Mouse (Mus musculus) heart, postnatal 0 days (tissue): ENCODE results near the gene Cacna2d4. TPM values are rescaled to one million over a fixed set of nuclear protein-coding genes. Genes with fewer than 3 reads are reported as not detected.
A peak's percentile ranks its signal among the peaks of the same experiment; 100 is the strongest.

Source experiments
- ATAC-seq: fragments of 200-750 bp; cut with Nextera tagmentation; 2 replicates; pipeline ENCODE4 v1.8.0; 2017; ENCODE audit warnings: low read depth, moderate number of reproducible peaks, moderate library complexity; ENCODE audit not compliant: insufficient read depth
- DNase-seq: peaks from one replicate; pipeline ENCODE4 v3.0.0-alpha.2; 2016; ENCODE audit warnings: low spot score
- H3K27ac ChIP-seq: fragments of 300-500 bp; sonication (generic); 2 replicates; pipeline ENCODE4 v1.5.1; 2014; ENCODE audit warnings: low read depth, mild to moderate bottlenecking
- H3K27me3 ChIP-seq: fragments of 300-500 bp; sonication (generic); 2 replicates; pipeline ENCODE4 v1.6.1; 2014; ENCODE audit warnings: low read length, mixed read lengths; ENCODE audit not compliant: control insufficient read depth, insufficient read depth
- H3K36me3 ChIP-seq: fragments of 300-500 bp; sonication (generic); replicated peaks from 2 replicates; pipeline ENCODE4 v1.6.1; 2014; ENCODE audit warnings: low read length, mixed read lengths; ENCODE audit not compliant: control insufficient read depth, insufficient read depth
- H3K4me1 ChIP-seq: fragments of 300-500 bp; sonication (generic); 2 replicates; pipeline ENCODE4 v1.6.1; 2014; ENCODE audit warnings: antibody characterized with exemption; ENCODE audit not compliant: control insufficient read depth, insufficient read depth
- H3K4me2 ChIP-seq: fragments of 300-500 bp; sonication (generic); 2 replicates; pipeline ENCODE4 v1.6.1; 2014; ENCODE audit warnings: low read depth, mild to moderate bottlenecking, low read length, moderate library complexity
- H3K4me3 ChIP-seq: fragments of 300-500 bp; sonication (generic); 2 replicates; pipeline ENCODE4 v1.5.1; 2014; ENCODE audit warnings: low read depth, low read length
- H3K9ac ChIP-seq: fragments of 300-500 bp; sonication (generic); replicated peaks from 2 replicates; pipeline ENCODE4 v1.6.1; 2014; ENCODE audit warnings: low read depth, low read length, mixed read lengths
- H3K9me3 ChIP-seq: fragments of 300-500 bp; sonication (generic); replicated peaks from 2 replicates; pipeline ENCODE4 v1.6.1; 2016; ENCODE audit warnings: low read length; ENCODE audit not compliant: control insufficient read depth
- CTCF ChIP-seq: IDR thresholded peaks from 2 replicates; pipeline ENCODE4 v1.5.1; 2016; ENCODE audit warnings: antibody characterized with exemption, control low read depth, low read depth
- EP300 ChIP-seq: IDR thresholded peaks from 2 replicates; pipeline ENCODE4 v1.6.1; 2016; ENCODE audit warnings: antibody characterized with exemption, low read depth
- WGBS: fragments of 180-500 bp; shearing (Covaris S2); extraction: QIAGEN DNeasy Blood & Tissue Kit; methylation state at CpG from one replicate; pipeline ENCODE4 v1.1.7; 2014; 5-methylcytosine and 5-hydroxymethylcytosine counted together
- polyA plus RNA-seq: library from polyadenylated mRNA; unstranded; fragments of >200 nt; fragmentation: Nextera tagmentation; extraction: Ambion mirVana; gene quantifications from 2 replicates; pipeline ENCODE4 v1.2.1, GENCODE M21; 2015
- total RNA-seq: library from RNA; depleted of rRNA; stranded (reverse); fragments of >200 nt; gene quantifications from 2 replicates; pipeline ENCODE4 v1.2.3, GENCODE M21; 2014; ENCODE audit warnings: low replicate concordance

The Cacna2d4 gene
- total and polyA plus RNA-seq, 2 experiments from 2014 or later: not detected

DNA sequence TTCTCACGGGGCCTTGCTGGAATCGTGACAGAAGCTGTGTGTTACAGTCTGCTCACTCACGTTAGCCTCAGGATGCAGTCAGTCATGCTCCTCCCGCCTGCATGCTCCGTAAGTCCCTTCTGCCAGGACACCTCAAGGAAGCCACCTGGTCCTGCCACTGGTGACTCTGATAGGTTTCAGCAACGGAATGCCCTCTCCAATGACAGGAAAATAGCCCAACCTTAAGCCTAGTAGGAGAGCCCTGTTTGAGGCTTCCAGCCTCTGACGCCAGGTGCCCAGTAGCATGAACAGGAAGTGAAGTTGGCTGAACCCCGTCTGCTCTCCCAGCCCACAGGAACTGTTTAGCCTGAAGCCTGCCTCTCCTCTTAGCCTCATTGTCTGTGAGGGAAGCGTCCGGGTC is 109.9 kb downstream of the Cacna2d4 start:
- Histone ChIP-seq H3K36me3 (no peaks in the 10 kb centered on the region), H3K4me3 (no peak overlapping the region), H3K9me3 (no peaks in the 10 kb centered on the region), H3K27me3 (no peaks in the 10 kb centered on the region), H3K27ac (no peak overlapping the region), H3K9ac (no peak overlapping the region), H3K4me1 (no peaks in the 10 kb centered on the region), H3K4me2 (no peak overlapping the region)
- no peak for DNase-seq
- 45% methylated on average over 10 of the region's 10 CpGs for WGBS
- TF ChIP-seq EP300 (no peak), CTCF (no peak)
- ATAC-seq: no peak

DNA sequence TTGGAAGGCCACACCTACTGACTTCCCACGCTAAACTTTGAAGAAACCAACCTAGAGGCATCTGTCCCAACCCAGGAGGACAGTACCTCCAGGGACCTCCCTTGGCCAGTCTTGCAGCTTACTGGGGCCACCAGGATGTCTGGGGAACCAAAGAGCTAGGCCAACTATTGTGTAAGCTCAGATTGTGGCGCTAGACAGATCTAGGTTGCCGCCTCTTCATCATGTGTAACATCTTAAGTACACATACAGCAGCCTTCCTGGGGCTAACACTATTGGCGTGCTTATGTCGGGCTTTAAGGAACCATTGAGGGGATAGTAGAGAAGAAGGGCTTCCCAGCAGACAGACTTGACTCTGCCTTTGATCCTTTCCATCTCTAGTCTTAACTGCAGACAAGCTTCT is 111.5 kb downstream of the Cacna2d4 start:
- H3K27me3 ChIP-seq: no peaks in the 10 kb centered on the region
- 0 out of 2 replicates have a peak, but pooled peaks cover 4% of the 10 kb centered on the region for H3K4me1 ChIP-seq
- TF ChIP-seq EP300 (no peak), CTCF (no peak)
- ATAC-seq: no peak
- H3K4me3 ChIP-seq: no peak overlapping the region
- no peak overlapping the region for H3K27ac ChIP-seq
- no peak for DNase-seq
- H3K36me3 ChIP-seq: no peaks in the 10 kb centered on the region
- H3K4me2 ChIP-seq: no peak overlapping the region
- H3K9me3 ChIP-seq: no peaks in the 10 kb centered on the region
- 69% methylated on average over 5 of the region's 5 CpGs for WGBS
- H3K9ac ChIP-seq: no peak overlapping the region

DNA sequence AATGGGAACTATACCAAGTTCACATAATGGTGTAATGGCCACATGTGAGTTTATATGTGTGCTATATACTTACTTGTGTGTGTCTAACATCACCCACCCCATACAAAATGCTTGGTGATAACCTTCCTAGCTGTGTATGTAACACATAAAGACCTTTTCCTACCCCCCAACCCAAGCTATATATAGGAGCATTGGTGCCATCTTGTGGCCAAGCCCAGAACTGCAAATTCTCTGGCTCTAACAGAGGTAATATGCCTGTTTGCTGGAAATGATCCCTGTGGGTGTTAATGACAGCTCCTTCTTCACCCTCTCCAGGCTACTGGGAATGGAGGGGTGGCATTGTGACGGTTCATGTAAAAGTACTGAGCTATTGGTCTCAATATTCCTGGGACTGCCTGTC is 111.9 kb downstream of the Cacna2d4 start:
- peak; percentile 72 for DNase-seq
- H3K36me3 ChIP-seq: peaks cover 2% of the 10 kb centered on the region
- no peak overlapping the region for H3K4me2 ChIP-seq
- 0% methylated on average over 1 of the region's 1 CpGs for WGBS
- no peak overlapping the region for H3K27ac ChIP-seq
- H3K4me3 ChIP-seq: no peak overlapping the region
- 0 out of 2 replicates have a peak, but pooled peaks cover 5% of the 10 kb centered on the region for H3K4me1 ChIP-seq
- peak; percentile 42; the same call in 1 of the 2 replicates for ATAC-seq
- no peaks in the 10 kb centered on the region for H3K27me3 ChIP-seq
- TF ChIP-seq CTCF (peak; percentile 92), EP300 (no peak)
- no peak overlapping the region for H3K9ac ChIP-seq
- no peaks in the 10 kb centered on the region for H3K9me3 ChIP-seq

DNA sequence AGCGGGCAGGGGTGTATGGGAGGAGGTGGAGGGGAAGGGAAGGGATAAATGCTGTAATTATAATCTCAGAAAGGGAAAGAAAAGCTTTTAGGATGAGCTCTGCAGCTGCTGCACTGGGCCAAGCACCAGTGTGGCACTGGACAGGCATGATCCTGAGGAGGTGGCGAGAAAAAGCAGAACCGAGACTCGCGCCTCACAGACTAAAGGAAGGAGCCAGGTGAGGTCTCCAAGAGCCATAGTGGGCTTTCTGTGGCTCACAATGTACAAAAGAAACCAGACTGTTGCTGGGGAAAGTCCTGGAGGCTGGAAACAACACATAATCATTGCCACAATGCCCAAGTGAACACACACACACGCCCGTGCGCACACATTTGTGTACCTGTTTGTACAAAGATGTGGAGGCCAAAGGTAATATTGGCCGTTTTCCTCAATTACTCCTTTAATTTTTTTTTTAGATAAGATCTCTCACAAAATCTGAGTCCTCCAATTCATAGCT is 114.4 kb downstream of the Cacna2d4 start:
- H3K36me3 ChIP-seq: peaks cover 27% of the 10 kb centered on the region
- H3K9me3 ChIP-seq: no peaks in the 10 kb centered on the region
- no peak overlapping the region for H3K27ac ChIP-seq
- no peaks in the 10 kb centered on the region for H3K27me3 ChIP-seq
- H3K4me2 ChIP-seq: no peak overlapping the region
- 88% methylated on average over 9 of the region's 9 CpGs for WGBS
- ATAC-seq (no peak), DNase-seq (no peak)
- TF ChIP-seq EP300 (no peak), CTCF (no peak)
- 0 out of 2 replicates have a peak, but pooled peaks cover 5% of the 10 kb centered on the region for H3K4me1 ChIP-seq
- H3K4me3 ChIP-seq: no peak overlapping the region
- H3K9ac ChIP-seq: no peak overlapping the region

DNA sequence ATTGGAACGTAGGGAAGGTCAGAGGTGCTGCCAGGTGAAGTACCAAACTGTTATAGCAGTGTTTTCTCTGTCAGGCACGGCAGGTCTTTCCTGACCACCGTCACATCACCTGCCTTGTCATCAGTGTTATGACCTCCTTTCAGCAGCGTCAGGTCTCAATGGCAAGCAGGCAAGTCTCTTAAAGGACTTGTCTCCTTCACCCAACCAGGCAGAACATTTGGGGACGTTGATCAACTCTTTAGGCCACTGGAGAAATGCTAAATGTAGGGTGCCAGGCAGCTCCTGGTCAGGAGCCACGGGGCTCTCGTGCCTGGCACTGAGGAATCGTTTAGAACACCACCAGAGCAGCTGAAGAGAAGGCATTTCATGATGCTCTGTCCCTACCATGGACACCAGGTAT is 115.3 kb downstream of the Cacna2d4 start:
- Histone ChIP-seq H3K4me3 (no peak overlapping the region), H3K27ac (no peak overlapping the region), H3K36me3 (peaks cover 36% of the 10 kb centered on the region), H3K4me2 (no peak overlapping the region), H3K27me3 (no peaks in the 10 kb centered on the region), H3K4me1 (0 out of 2 replicates have a peak, but pooled peaks cover 5% of the 10 kb centered on the region), H3K9me3 (no peaks in the 10 kb centered on the region), H3K9ac (no peak overlapping the region)
- DNase-seq (no peak), ATAC-seq (no peak)
- 63% methylated on average over 8 of the region's 8 CpGs for WGBS
- TF ChIP-seq CTCF (no peak), EP300 (no peak)

DNA sequence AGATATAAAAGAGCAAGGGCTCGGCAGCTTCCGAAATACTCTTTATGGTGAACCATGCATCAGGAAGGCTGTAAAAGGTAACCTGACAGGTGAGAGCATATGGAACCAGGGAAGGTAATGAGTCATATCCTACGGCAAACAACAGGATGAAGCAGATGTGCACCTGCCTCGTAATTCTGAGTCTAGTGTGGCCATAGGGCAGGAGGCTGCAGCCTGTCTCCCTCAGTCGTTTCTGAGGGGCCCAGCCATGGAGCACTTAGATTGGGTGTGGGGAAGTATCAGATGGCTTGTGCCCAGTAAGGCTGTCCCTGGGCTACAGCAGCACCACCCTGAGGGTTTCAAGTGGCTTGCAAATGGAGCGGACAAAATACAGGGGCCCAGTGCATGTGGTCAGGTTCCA is 116.2 kb downstream of the Cacna2d4 start:
- 68% methylated on average over 6 of the region's 6 CpGs for WGBS
- H3K4me2 ChIP-seq: no peak overlapping the region
- peaks cover 43% of the 10 kb centered on the region for H3K36me3 ChIP-seq
- TF ChIP-seq EP300: no peak
- H3K9ac ChIP-seq: no peak overlapping the region
- H3K9me3 ChIP-seq: no peaks in the 10 kb centered on the region
- no peak for DNase-seq
- no peak overlapping the region for H3K4me3 ChIP-seq
- 0 out of 2 replicates have a peak, but pooled peaks cover 5% of the 10 kb centered on the region for H3K4me1 ChIP-seq
- ATAC-seq: no peak
- H3K27me3 ChIP-seq: no peaks in the 10 kb centered on the region
- H3K27ac ChIP-seq: no peak overlapping the region
